Mouse (Mus musculus) embryonic fibroblast, embryonic 13.5 days (primary cell): ENCODE results near the gene Aph1a.

Experiments
- CTCF ChIP-seq: IDR thresholded peaks from 2 replicates; pipeline ENCODE4 v1.5.1; 2011; ENCODE audit warnings: mild to moderate bottlenecking, control low read depth, low read length, moderate library complexity, borderline replicate concordance; ENCODE audit not compliant: insufficient read depth
- POLR2A ChIP-seq: IDR thresholded peaks from 2 replicates; pipeline ENCODE4 v1.6.1; 2011; ENCODE audit warnings: low read depth, mild to moderate bottlenecking, control low read depth, low read length, moderate library complexity

- no peak for TF ChIP-seq POLR2A
- no peak for TF ChIP-seq CTCF
Observed at GRCm38 (mm10) chr3:95943226-95943625, 49.5 kb downstream of the Aph1a start.
